Mouse (Mus musculus): ENCODE results near the gene Isyna1.

Gene Isyna1

GRCm38 (mm10) chr8:70630532-70631381 lies 36.6 kb downstream of the Isyna1 start:
- Histone ChIP-seq H3K4me1 (replicated peaks; ENCODE audit: low read depth, low read length) (peaks cover 55% of the 10 kb centered on the region), H3K9me3 (ENCODE audit: low read length) (no peaks in the 10 kb centered on the region), H3K4me3 (replicated peaks; ENCODE audit: low read length) (peak overlapping the region; percentile 76), H3K36me3 (ENCODE audit: insufficient read depth, low read length) (no peaks in the 10 kb centered on the region), H3K27me3 (ENCODE audit: insufficient read depth, low read length) (peaks cover 5% of the 10 kb centered on the region; the same call in 1 of the 2 replicates)
- TF ChIP-seq CTCF (conservative IDR thresholded peaks at IDR 0.05; ENCODE audit: low read length) (no peak), POU5F1 (IDR thresholded peaks at IDR 0.05; ENCODE audit: borderline replicate concordance, low read length) (no peak), NANOG (IDR thresholded peaks at IDR 0.05; ENCODE audit: borderline replicate concordance, low read length) (no peak)

GRCm38 (mm10) chr8:70631436-70631835 lies 37.3 kb downstream of the Isyna1 start:
- Histone ChIP-seq H3K4me3 (replicated peaks; ENCODE audit: low read length) (peak overlapping the region; percentile 76), H3K9me3 (ENCODE audit: low read length) (no peaks in the 10 kb centered on the region), H3K36me3 (ENCODE audit: insufficient read depth, low read length) (no peaks in the 10 kb centered on the region), H3K27me3 (ENCODE audit: insufficient read depth, low read length) (peaks cover 5% of the 10 kb centered on the region; the same call in 1 of the 2 replicates), H3K4me1 (replicated peaks; ENCODE audit: low read depth, low read length) (peaks cover 58% of the 10 kb centered on the region)
- TF ChIP-seq CTCF (conservative IDR thresholded peaks at IDR 0.05; ENCODE audit: low read length) = no peak
- TF ChIP-seq POU5F1 (IDR thresholded peaks at IDR 0.05; ENCODE audit: borderline replicate concordance, low read length) = no peak

GRCm38 (mm10) chr8:70632346-70632892 lies 38.2 kb downstream of the Isyna1 start, which contains the start of gene Gdf15:
Gene Gdf15, minus strand, starts transcription at chr8:70632456.
- Histone ChIP-seq H3K27me3 (ENCODE audit: insufficient read depth, low read length) (peaks cover 5% of the 10 kb centered on the region; the same call in 1 of the 2 replicates), H3K9me3 (ENCODE audit: low read length) (no peaks in the 10 kb centered on the region), H3K4me1 (replicated peaks; ENCODE audit: low read depth, low read length) (peaks cover 68% of the 10 kb centered on the region), H3K4me3 (replicated peaks; ENCODE audit: low read length) (peak within 1 kb of the TSS; percentile 76), H3K36me3 (ENCODE audit: insufficient read depth, low read length) (no peaks in the 10 kb centered on the region)
- TF ChIP-seq CTCF (conservative IDR thresholded peaks at IDR 0.05; ENCODE audit: low read length) (no peak), NANOG (IDR thresholded peaks at IDR 0.05; ENCODE audit: borderline replicate concordance, low read length) (no peak), POU5F1 (IDR thresholded peaks at IDR 0.05; ENCODE audit: borderline replicate concordance, low read length) (no peak)

- Histone ChIP-seq H3K27me3 (ENCODE audit: insufficient read depth, low read length) (no peaks in the 10 kb centered on the region), H3K9me3 (ENCODE audit: low read length) (no peaks in the 10 kb centered on the region), H3K4me3 (replicated peaks; ENCODE audit: low read length) (no peak overlapping the region), H3K36me3 (ENCODE audit: insufficient read depth, low read length) (no peaks in the 10 kb centered on the region), H3K4me1 (replicated peaks; ENCODE audit: low read depth, low read length) (peaks cover 82% of the 10 kb centered on the region)
- TF ChIP-seq POU5F1 (IDR thresholded peaks at IDR 0.05; ENCODE audit: borderline replicate concordance, low read length) = no peak
- no peak for TF ChIP-seq CTCF (conservative IDR thresholded peaks at IDR 0.05; ENCODE audit: low read length)
- no peak for TF ChIP-seq NANOG (IDR thresholded peaks at IDR 0.05; ENCODE audit: borderline replicate concordance, low read length)
Observed at GRCm38 (mm10) chr8:70634066-70634465, 39.9 kb downstream of the Isyna1 start.

GRCm38 (mm10) chr8:70635527-70635926 lies 41.4 kb downstream of the Isyna1 start:
- H3K4me3 ChIP-seq (replicated peaks; ENCODE audit: low read length) = no peak overlapping the region
- H3K36me3 ChIP-seq (ENCODE audit: insufficient read depth, low read length) = no peaks in the 10 kb centered on the region
- no peaks in the 10 kb centered on the region for H3K27me3 ChIP-seq (ENCODE audit: insufficient read depth, low read length)
- no peak for TF ChIP-seq CTCF (conservative IDR thresholded peaks at IDR 0.05; ENCODE audit: low read length)
- no peak for TF ChIP-seq POU5F1 (IDR thresholded peaks at IDR 0.05; ENCODE audit: borderline replicate concordance, low read length)
- TF ChIP-seq NANOG (IDR thresholded peaks at IDR 0.05; ENCODE audit: borderline replicate concordance, low read length) = no peak
- H3K4me1 ChIP-seq (replicated peaks; ENCODE audit: low read depth, low read length) = peaks cover 83% of the 10 kb centered on the region
- H3K9me3 ChIP-seq (ENCODE audit: low read length) = no peaks in the 10 kb centered on the region

GRCm38 (mm10) chr8:70636838-70637237 lies 42.7 kb downstream of the Isyna1 start:
- H3K4me1 ChIP-seq (replicated peaks; ENCODE audit: low read depth, low read length) = peaks cover 71% of the 10 kb centered on the region
- no peaks in the 10 kb centered on the region for H3K27me3 ChIP-seq (ENCODE audit: insufficient read depth, low read length)
- no peak for TF ChIP-seq POU5F1 (IDR thresholded peaks at IDR 0.05; ENCODE audit: borderline replicate concordance, low read length)
- TF ChIP-seq NANOG (IDR thresholded peaks at IDR 0.05; ENCODE audit: borderline replicate concordance, low read length) = no peak
- TF ChIP-seq CTCF (conservative IDR thresholded peaks at IDR 0.05; ENCODE audit: low read length) = no peak
- no peak overlapping the region for H3K4me3 ChIP-seq (replicated peaks; ENCODE audit: low read length)
- no peaks in the 10 kb centered on the region for H3K9me3 ChIP-seq (ENCODE audit: low read length)
- no peaks in the 10 kb centered on the region for H3K36me3 ChIP-seq (ENCODE audit: insufficient read depth, low read length)

- no peak for TF ChIP-seq POU5F1 (IDR thresholded peaks at IDR 0.05; ENCODE audit: borderline replicate concordance, low read length)
- no peak for TF ChIP-seq NANOG (IDR thresholded peaks at IDR 0.05; ENCODE audit: borderline replicate concordance, low read length)
- no peak for TF ChIP-seq CTCF (conservative IDR thresholded peaks at IDR 0.05; ENCODE audit: low read length)
- no peaks in the 10 kb centered on the region for H3K27me3 ChIP-seq (ENCODE audit: insufficient read depth, low read length)
Observed at GRCm38 (mm10) chr8:70638752-70639151, 44.6 kb downstream of the Isyna1 start.

GRCm38 (mm10) chr8:70643019-70643418 lies 48.8 kb downstream of the Isyna1 start:
- Histone ChIP-seq H3K36me3 (ENCODE audit: insufficient read depth, low read length) (no peaks in the 10 kb centered on the region), H3K9me3 (ENCODE audit: low read length) (no peaks in the 10 kb centered on the region), H3K4me3 (replicated peaks; ENCODE audit: low read length) (no peak overlapping the region), H3K4me1 (replicated peaks; ENCODE audit: low read depth, low read length) (peaks cover 72% of the 10 kb centered on the region), H3K27me3 (ENCODE audit: insufficient read depth, low read length) (no peaks in the 10 kb centered on the region)
- TF ChIP-seq POU5F1 (IDR thresholded peaks at IDR 0.05; ENCODE audit: borderline replicate concordance, low read length) (no peak), NANOG (IDR thresholded peaks at IDR 0.05; ENCODE audit: borderline replicate concordance, low read length) (no peak), CTCF (conservative IDR thresholded peaks at IDR 0.05; ENCODE audit: low read length) (no peak)

More at GRCm38 (mm10) chr8:70638752-70639151, 44.6 kb downstream of the Isyna1 start:
- no peaks in the 10 kb centered on the region for H3K36me3 ChIP-seq (ENCODE audit: insufficient read depth, low read length)
- no peaks in the 10 kb centered on the region for H3K9me3 ChIP-seq (ENCODE audit: low read length)
- peaks cover 61% of the 10 kb centered on the region for H3K4me1 ChIP-seq (replicated peaks; ENCODE audit: low read depth, low read length)
- H3K4me3 ChIP-seq (replicated peaks; ENCODE audit: low read length) = peak overlapping the region; percentile 10; the same call in 1 of the 2 replicates
